Mouse (Mus musculus) right cerebral cortex, postnatal 4 days (tissue): Measurements from ENCODE around the gene Hist1h4f.

Experiments used
- DNase-seq: peaks from one replicate; pipeline ENCODE4 v3.0.0-alpha.2; 2022

The Hist1h4f gene

GRCm38 (mm10) chr13:23532262-23533075, 19.0 kb downstream of the Hist1h4f start:
- no peak for DNase-seq

DNA sequence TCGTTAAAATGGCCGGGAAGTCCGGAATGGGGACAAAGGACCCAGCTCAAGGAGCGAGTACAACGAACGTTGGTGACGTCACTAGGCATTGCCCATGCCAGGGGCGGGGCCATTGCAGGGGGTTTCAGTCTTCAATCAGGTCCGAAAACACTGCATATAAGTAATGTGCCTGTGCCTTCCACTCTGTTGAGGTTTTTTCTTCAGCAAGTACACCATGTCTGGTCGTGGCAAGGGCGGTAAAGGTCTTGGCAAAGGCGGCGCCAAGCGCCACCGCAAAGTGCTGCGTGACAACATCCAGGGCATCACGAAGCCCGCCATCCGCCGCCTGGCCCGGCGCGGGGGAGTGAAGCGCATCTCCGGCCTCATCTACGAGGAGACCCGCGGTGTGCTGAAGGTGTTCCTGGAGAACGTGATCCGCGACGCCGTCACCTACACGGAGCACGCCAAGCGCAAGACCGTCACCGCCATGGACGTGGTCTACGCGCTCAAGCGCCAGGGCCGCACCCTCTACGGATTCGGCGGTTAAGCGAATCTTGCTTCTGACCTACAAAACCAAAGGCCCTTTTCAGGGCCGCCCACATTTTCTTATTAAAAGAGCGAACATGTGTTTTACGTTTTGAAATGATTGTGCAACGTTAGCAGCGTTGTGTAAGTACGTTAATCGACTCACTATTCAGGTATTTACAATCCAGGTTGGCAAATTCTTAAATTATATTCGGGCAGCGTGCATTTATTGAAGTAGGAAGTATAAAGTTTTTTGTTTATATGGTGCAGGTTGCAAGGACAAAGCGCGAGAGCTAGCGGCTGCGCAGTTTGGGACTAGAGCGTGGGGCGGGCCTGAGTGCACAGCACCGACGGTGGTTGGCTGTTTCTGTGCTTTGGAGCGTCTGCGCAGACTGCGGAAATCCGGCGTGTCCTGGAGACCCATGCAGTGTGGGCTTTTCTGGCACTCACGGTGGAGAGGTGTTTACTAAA, 20.3 kb downstream of the Hist1h4f start, which contains the start of gene Hist1h4h:
Hist1h4h (plus strand) TSS at position 150 of the 975 bp plus-strand sequence.
- DNase-seq: peak; percentile 88

- DNase-seq: peak; percentile 60
Observed at GRCm38 (mm10) chr13:23530181-23530900, 21.1 kb downstream of the Hist1h4f start.

- no peak for DNase-seq
Observed at GRCm38 (mm10) chr13:23529480-23530165, 21.8 kb downstream of the Hist1h4f start.

- DNase-seq: no peak
Observed at GRCm38 (mm10) chr13:23529005-23529404, 22.4 kb downstream of the Hist1h4f start.

- DNase-seq: peak; percentile 95
Observed at GRCm38 (mm10) chr13:23526312-23526711, 25.1 kb downstream of the Hist1h4f start.

DNA sequence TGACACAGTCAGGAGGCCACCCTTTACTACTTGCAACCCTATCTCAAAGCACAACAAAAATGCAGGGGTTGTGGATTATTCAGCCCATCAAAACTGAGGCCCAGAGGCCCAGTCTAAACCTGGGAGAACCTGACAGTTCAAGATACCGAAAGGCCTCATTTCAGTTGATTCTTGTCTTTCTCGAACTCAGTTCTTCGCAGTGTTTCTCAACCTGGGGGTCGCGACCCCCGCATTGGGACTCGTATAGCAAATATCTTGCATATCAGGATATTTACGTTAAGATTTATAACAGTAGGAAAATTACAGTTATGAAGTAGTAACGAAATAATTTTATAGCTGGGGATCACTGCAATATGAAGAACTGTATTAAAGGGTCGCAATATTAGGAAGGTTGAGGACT, 25.5 kb downstream of the Hist1h4f start:
- no peak for DNase-seq

DNA sequence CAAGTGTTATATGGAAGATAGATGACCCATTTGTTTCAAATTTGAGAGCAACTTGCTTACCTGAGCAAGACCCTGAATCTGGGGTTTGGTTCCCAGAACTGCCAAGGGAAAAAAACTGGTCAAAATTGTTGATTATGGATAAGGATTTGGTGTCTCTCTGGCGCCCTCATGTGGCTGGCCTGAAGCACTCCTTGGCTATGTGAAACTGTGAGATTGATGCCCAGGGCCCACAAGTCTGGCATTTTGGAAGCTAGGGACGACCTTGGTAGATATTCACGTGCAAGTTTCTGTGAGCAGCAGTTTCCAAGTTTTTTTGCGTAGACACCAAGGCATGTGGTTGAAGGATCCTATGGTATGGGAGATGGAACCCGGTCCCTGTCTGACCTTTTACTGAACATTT, 26.8 kb downstream of the Hist1h4f start:
- peak; percentile 82 for DNase-seq

GRCm38 (mm10) chr13:23523976-23524375, 27.5 kb downstream of the Hist1h4f start:
- DNase-seq: no peak

- peak; percentile 62 for DNase-seq
Observed at GRCm38 (mm10) chr13:23521703-23522102, 29.7 kb downstream of the Hist1h4f start.

- DNase-seq: peak; percentile 65
Observed at GRCm38 (mm10) chr13:23519416-23519815, 32.0 kb downstream of the Hist1h4f start.

DNA sequence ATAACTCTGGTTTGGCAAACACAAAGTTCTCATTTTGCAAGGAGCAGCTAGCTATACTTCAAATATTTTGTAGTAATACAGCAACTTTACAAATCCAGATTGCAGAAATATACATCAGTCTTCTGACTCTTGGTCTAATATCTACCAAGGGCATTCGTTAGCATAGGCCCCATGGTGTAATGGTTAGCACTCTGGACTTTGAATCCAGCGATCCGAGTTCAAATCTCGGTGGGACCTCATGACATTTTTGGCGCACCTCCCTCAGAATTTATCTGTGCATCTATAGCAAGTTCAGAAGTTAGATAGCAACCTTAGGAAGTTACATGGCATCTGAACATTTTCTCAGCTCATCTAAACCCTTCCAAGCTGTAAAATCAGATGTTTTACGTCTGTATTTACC, 32.6 kb downstream of the Hist1h4f start:
- peak; percentile 62 for DNase-seq

- DNase-seq: no peak
Observed at GRCm38 (mm10) chr13:23518295-23518603, 33.2 kb downstream of the Hist1h4f start.

DNA sequence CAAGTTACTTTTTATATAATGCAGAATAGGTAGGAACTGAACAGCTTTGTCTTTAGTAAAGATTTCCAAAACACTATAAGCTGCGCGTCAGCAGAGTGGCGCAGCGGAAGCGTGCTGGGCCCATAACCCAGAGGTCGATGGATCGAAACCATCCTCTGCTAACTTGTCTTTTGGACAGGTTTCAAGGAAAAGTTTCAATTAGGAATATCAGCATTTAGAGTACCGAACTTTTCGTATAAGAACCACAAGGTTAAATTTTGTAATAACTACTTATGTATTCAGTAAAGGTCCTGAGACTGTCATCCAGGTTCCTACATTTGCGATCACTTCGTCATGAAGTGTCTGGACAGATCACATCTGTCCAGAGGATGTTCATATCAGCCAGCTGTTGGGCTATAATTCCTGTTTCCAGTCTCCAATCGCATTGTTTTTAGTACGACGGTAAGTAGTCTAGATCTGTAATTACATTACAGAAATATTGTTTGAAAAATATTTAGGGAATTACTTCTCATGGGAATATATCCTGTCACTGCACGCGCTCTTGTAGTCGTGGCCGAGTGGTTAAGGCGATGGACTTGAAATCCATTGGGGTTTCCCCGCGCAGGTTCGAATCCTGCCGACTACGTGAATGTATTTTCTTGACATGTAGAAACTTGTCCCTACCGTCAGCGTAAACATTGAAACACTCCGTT, 33.7 kb downstream of the Hist1h4f start:
- DNase-seq: peak; percentile 89

GRCm38 (mm10) chr13:23516822-23517602, 34.4 kb downstream of the Hist1h4f start:
- DNase-seq: peak; percentile 79

DNA sequence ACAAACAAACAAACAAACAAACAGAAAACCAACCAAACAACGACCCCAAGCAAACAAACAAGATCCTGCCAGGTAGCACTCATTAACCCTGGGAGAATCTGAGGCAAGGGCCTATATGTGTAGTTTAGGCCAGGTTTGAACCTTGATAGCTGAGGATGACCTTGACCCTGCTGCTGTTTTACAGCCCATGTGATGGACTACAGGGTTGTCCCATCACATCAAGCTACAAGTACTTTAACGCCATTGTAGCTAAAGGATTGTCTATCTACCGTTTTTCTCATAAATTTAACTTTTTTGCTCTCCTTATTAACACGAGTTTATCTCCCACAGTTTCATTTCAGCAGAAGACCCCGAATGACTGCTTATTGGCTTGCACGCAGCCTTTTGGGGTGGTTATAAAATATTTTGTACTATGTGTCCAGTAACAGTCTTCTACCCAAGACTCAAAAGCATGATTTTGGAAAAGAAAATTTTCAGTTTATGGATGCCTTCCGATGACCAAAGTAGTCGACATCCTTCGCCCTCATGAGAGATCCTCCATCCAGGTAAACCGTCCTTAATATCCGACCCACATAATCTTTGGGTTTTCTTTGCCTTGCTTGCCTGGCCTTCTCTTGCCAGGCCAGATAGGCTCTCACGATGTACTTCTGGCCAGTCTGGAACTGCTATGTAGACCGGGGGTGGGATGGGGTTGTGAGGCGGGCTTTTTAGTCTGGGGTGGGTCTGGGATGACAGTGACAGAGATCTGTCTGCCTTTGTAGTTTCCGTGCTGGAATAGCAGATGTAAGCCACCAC, 35.4 kb downstream of the Hist1h4f start:
- no peak for DNase-seq

DNA sequence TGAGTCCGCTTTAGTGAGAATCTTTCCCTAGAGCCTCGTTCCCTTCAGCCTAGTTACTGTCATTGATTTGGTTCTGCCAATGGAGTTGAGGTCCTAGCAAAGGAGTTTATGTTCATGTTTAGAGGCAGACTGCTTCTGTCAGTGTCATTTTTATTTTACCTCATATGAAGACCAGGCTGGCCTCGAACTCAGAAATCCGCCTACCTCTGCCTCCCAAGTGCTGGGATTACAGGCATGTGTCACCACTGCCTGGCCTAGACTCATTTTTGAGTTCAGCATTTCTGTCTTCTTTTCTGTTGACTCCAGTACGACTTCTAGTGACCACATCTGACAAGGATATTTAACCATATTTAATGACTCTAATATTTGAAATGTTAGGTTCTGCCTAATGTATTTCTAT, 36.2 kb downstream of the Hist1h4f start:
- DNase-seq: no peak

GRCm38 (mm10) chr13:23513517-23513916, 37.9 kb downstream of the Hist1h4f start:
- DNase-seq: no peak

- no peak for DNase-seq
Observed at GRCm38 (mm10) chr13:23510127-23510526, 41.3 kb downstream of the Hist1h4f start.
